Mouse (Mus musculus): ENCODE measurements around the gene Cdca4.
"Not testable (repeated sequence)": the region's sequence is repeated elsewhere in the genome, so short reads cannot be mapped to it uniquely, and the experiment has no call there.

Gene Cdca4

GRCm38 (mm10) chr12:112823221-112823620, 6.0 kb downstream of the Cdca4 start:
- no peak for DNase-seq (ENCODE audit: low spot score in 2 of 2)

- DNase-seq (ENCODE audit: low spot score in 2 of 2): no peak
These were observed 6.5 kb downstream of the Cdca4 start for GRCm38 (mm10) chr12:112822676-112823075.

GRCm38 (mm10) chr12:112821974-112822373, 7.2 kb downstream of the Cdca4 start:
- no peak for DNase-seq (ENCODE audit: low spot score in 2 of 2)

GRCm38 (mm10) chr12:112821216-112821615, 8.0 kb downstream of the Cdca4 start:
- DNase-seq (ENCODE audit: low spot score in 2 of 2): no peak

GRCm38 (mm10) chr12:112820401-112820999, 8.7 kb downstream of the Cdca4 start:
- DNase-seq (ENCODE audit: low spot score in 2 of 2): no peak

GRCm38 (mm10) chr12:112819057-112819662, 10.1 kb downstream of the Cdca4 start:
- no peak for DNase-seq (ENCODE audit: low spot score in 2 of 2)

- not testable (repeated sequence) for DNase-seq (ENCODE audit: low spot score in 2 of 2)
These were observed 12.4 kb downstream of the Cdca4 start for GRCm38 (mm10) chr12:112816866-112817265.

GRCm38 (mm10) chr12:112816294-112816693, 12.9 kb downstream of the Cdca4 start:
- DNase-seq (ENCODE audit: low spot score in 2 of 2): peak in 1 of 2 experiments; percentile 42

GRCm38 (mm10) chr12:112814682-112815470, 14.3 kb downstream of the Cdca4 start:
- DNase-seq (ENCODE audit: low spot score in 2 of 2): no peak

- no peak for DNase-seq (ENCODE audit: low spot score in 2 of 2)
These were observed 15.9 kb downstream of the Cdca4 start for GRCm38 (mm10) chr12:112813370-112813769.

GRCm38 (mm10) chr12:112810092-112810885, 18.9 kb downstream of the Cdca4 start:
- DNase-seq (ENCODE audit: low spot score in 2 of 2): no peak

- DNase-seq (ENCODE audit: low spot score in 2 of 2): no peak
These were observed 19.6 kb downstream of the Cdca4 start for GRCm38 (mm10) chr12:112809641-112810040.

- peak; percentile 84 to 86 for DNase-seq (ENCODE audit: low spot score in 2 of 2)
These were observed 20.4 kb downstream of the Cdca4 start, which contains the start of gene Clba1 for GRCm38 (mm10) chr12:112808587-112809364. Gene Clba1 (plus strand): TSS chr12:112808937.

GRCm38 (mm10) chr12:112808212-112808586, 21.0 kb downstream of the Cdca4 start:
- no peak for DNase-seq (ENCODE audit: low spot score in 2 of 2)

- no peak for DNase-seq (ENCODE audit: low spot score in 2 of 2)
These were observed 21.4 kb downstream of the Cdca4 start for GRCm38 (mm10) chr12:112807796-112808195.

- DNase-seq (ENCODE audit: low spot score in 2 of 2): no peak
These were observed 23.2 kb downstream of the Cdca4 start for GRCm38 (mm10) chr12:112806044-112806443.

GRCm38 (mm10) chr12:112804046-112804445, 25.2 kb downstream of the Cdca4 start:
- DNase-seq (ENCODE audit: low spot score in 2 of 2): no peak

- no peak for DNase-seq (ENCODE audit: low spot score in 2 of 2)
These were observed 26.3 kb downstream of the Cdca4 start for GRCm38 (mm10) chr12:112802917-112803316.

- DNase-seq (ENCODE audit: low spot score in 2 of 2): no peak
These were observed 27.1 kb downstream of the Cdca4 start, which contains the start of gene Ahnak2 for GRCm38 (mm10) chr12:112801864-112802846. Gene Ahnak2 (minus strand): TSS chr12:112802657.

- peak; percentile 59 for DNase-seq (ENCODE audit: low spot score in 2 of 2)
These were observed 28.7 kb downstream of the Cdca4 start for GRCm38 (mm10) chr12:112800476-112800875.

Measured in frontal cortex, postnatal 25 days (tissue).